Mouse (Mus musculus): ENCODE measurements around the gene Psmb11. TPM values are rescaled to one million over a fixed set of nuclear protein-coding genes. Genes with fewer than 3 reads are reported as not detected.
"Not testable (repeated sequence)": the region's sequence is repeated elsewhere in the genome, so short reads cannot be mapped to it uniquely, and the experiment has no call there.

Psmb11 gene
- polyA plus RNA-seq, 1 experiment from 2014 or later: not detected

GRCm38 (mm10) chr14:54614130-54614529 lies 7.1 kb upstream of the Psmb11 start:
- not testable (repeated sequence) for H3K27me3 ChIP-seq (ENCODE audit: control insufficient read depth, insufficient read depth, low read depth, low read length); H3K4me2 ChIP-seq (ENCODE audit: low read depth, low read length); H3K36me3 ChIP-seq (ENCODE audit: control insufficient read depth, insufficient read depth); H3K4me1 ChIP-seq (ENCODE audit: control insufficient read depth, low read depth, low read length); H3K9ac ChIP-seq (ENCODE audit: low read depth, low read length); H3K4me3 ChIP-seq (ENCODE audit: low read depth, low read length); H3K9me3 ChIP-seq (replicated peaks; ENCODE audit: control insufficient read depth, low read length); H3K27ac ChIP-seq (ENCODE audit: low read length); ATAC-seq (ENCODE audit: low read depth)
- 89% methylated on average over 16 of the region's 16 CpGs for WGBS (ENCODE audit: insufficient replicate concordance)

- H3K36me3 ChIP-seq (ENCODE audit: control insufficient read depth, insufficient read depth): no peaks in the 10 kb centered on the region
- H3K4me3 ChIP-seq (ENCODE audit: low read depth, low read length): no peak overlapping the region
- no peaks in the 10 kb centered on the region for H3K9me3 ChIP-seq (replicated peaks; ENCODE audit: control insufficient read depth, low read length)
- WGBS (ENCODE audit: insufficient replicate concordance): 86% methylated on average over 16 of the region's 16 CpGs
- no peak overlapping the region for H3K9ac ChIP-seq (ENCODE audit: low read depth, low read length)
- no peaks in the 10 kb centered on the region for H3K27me3 ChIP-seq (ENCODE audit: control insufficient read depth, insufficient read depth, low read depth, low read length)
- H3K27ac ChIP-seq (ENCODE audit: low read length): no peak overlapping the region
- 0 out of 2 replicates have a peak overlapping the region, but pooled peaks have one; percentile 50 for H3K4me2 ChIP-seq (ENCODE audit: low read depth, low read length)
- peaks cover 6% of the 10 kb centered on the region for H3K4me1 ChIP-seq (ENCODE audit: control insufficient read depth, low read depth, low read length)
- ATAC-seq (ENCODE audit: low read depth): no peak
Measured at GRCm38 (mm10) chr14:54616226-54616825, 4.9 kb upstream of the Psmb11 start.

GRCm38 (mm10) chr14:54617152-54617896 lies 3.9 kb upstream of the Psmb11 start:
- Histone ChIP-seq H3K9me3 (replicated peaks; ENCODE audit: control insufficient read depth, low read length) (no peaks in the 10 kb centered on the region), H3K4me1 (ENCODE audit: control insufficient read depth, low read depth, low read length) (peaks cover 6% of the 10 kb centered on the region), H3K9ac (ENCODE audit: low read depth, low read length) (peak overlapping the region; percentile 87), H3K4me3 (ENCODE audit: low read depth, low read length) (peak overlapping the region; percentile 82), H3K36me3 (ENCODE audit: control insufficient read depth, insufficient read depth) (no peaks in the 10 kb centered on the region), H3K4me2 (ENCODE audit: low read depth, low read length) (peak overlapping the region; percentile 50), H3K27me3 (ENCODE audit: control insufficient read depth, insufficient read depth, low read depth, low read length) (no peaks in the 10 kb centered on the region), H3K27ac (ENCODE audit: low read length) (peak overlapping the region; percentile 40)
- WGBS (ENCODE audit: insufficient replicate concordance): 2% methylated on average over 36 of the region's 38 CpGs
- peak; percentile 47 for ATAC-seq (ENCODE audit: low read depth)

GRCm38 (mm10) chr14:54617897-54618365 lies 3.3 kb upstream of the Psmb11 start, which contains the start of gene Psmb5:
Psmb5 (minus strand) TSS chr14:54618022.
- WGBS (ENCODE audit: insufficient replicate concordance): 0% methylated on average over 25 of the region's 25 CpGs
- Histone ChIP-seq H3K4me3 (ENCODE audit: low read depth, low read length) (peak within 1 kb of the TSS; percentile 82), H3K4me1 (ENCODE audit: control insufficient read depth, low read depth, low read length) (peaks cover 6% of the 10 kb centered on the region), H3K27me3 (ENCODE audit: control insufficient read depth, insufficient read depth, low read depth, low read length) (no peaks in the 10 kb centered on the region), H3K4me2 (ENCODE audit: low read depth, low read length) (peak within 1 kb of the TSS; percentile 50), H3K9ac (ENCODE audit: low read depth, low read length) (peak within 1 kb of the TSS; percentile 87), H3K36me3 (ENCODE audit: control insufficient read depth, insufficient read depth) (no peaks in the 10 kb centered on the region), H3K9me3 (replicated peaks; ENCODE audit: control insufficient read depth, low read length) (no peaks in the 10 kb centered on the region), H3K27ac (ENCODE audit: low read length) (peak within 1 kb of the TSS; percentile 40)
- peak; percentile 87 for ATAC-seq (ENCODE audit: low read depth)

GRCm38 (mm10) chr14:54623334-54623733 lies 2.1 kb downstream of the Psmb11 start:
- H3K4me1 ChIP-seq (ENCODE audit: control insufficient read depth, low read depth, low read length): peaks cover 6% of the 10 kb centered on the region; the same call in 1 of the 2 replicates
- no peaks in the 10 kb centered on the region for H3K36me3 ChIP-seq (ENCODE audit: control insufficient read depth, insufficient read depth)
- ATAC-seq (ENCODE audit: low read depth): no peak
- no peak overlapping the region for H3K9ac ChIP-seq (ENCODE audit: low read depth, low read length)
- H3K4me3 ChIP-seq (ENCODE audit: low read depth, low read length): no peak overlapping the region
- no peaks in the 10 kb centered on the region for H3K9me3 ChIP-seq (replicated peaks; ENCODE audit: control insufficient read depth, low read length)
- 39% methylated on average over 6 of the region's 6 CpGs for WGBS (ENCODE audit: insufficient replicate concordance)
- no peaks in the 10 kb centered on the region; the same call in 1 of the 2 replicates for H3K27me3 ChIP-seq (ENCODE audit: control insufficient read depth, insufficient read depth, low read depth, low read length)
- H3K27ac ChIP-seq (ENCODE audit: low read length): no peak overlapping the region
- H3K4me2 ChIP-seq (ENCODE audit: low read depth, low read length): no peak overlapping the region

- H3K4me2 ChIP-seq (ENCODE audit: low read depth, low read length): no peak overlapping the region
- peaks cover 6% of the 10 kb centered on the region; the same call in 1 of the 2 replicates for H3K4me1 ChIP-seq (ENCODE audit: control insufficient read depth, low read depth, low read length)
- WGBS (ENCODE audit: insufficient replicate concordance): 76% methylated on average over 10 of the region's 10 CpGs
- no peaks in the 10 kb centered on the region; the same call in 1 of the 2 replicates for H3K27me3 ChIP-seq (ENCODE audit: control insufficient read depth, insufficient read depth, low read depth, low read length)
- no peak for ATAC-seq (ENCODE audit: low read depth)
- H3K9ac ChIP-seq (ENCODE audit: low read depth, low read length): no peak overlapping the region
- H3K36me3 ChIP-seq (ENCODE audit: control insufficient read depth, insufficient read depth): no peaks in the 10 kb centered on the region
- no peaks in the 10 kb centered on the region for H3K9me3 ChIP-seq (replicated peaks; ENCODE audit: control insufficient read depth, low read length)
- no peak overlapping the region for H3K27ac ChIP-seq (ENCODE audit: low read length)
- H3K4me3 ChIP-seq (ENCODE audit: low read depth, low read length): no peak overlapping the region
Measured at GRCm38 (mm10) chr14:54624976-54625375, 3.7 kb downstream of the Psmb11 start.

- no peaks in the 10 kb centered on the region; the same call in 1 of the 2 replicates for H3K27me3 ChIP-seq (ENCODE audit: control insufficient read depth, insufficient read depth, low read depth, low read length)
- no peaks in the 10 kb centered on the region for H3K9me3 ChIP-seq (replicated peaks; ENCODE audit: control insufficient read depth, low read length)
- no peak for ATAC-seq (ENCODE audit: low read depth)
- peaks cover 5% of the 10 kb centered on the region; the same call in 1 of the 2 replicates for H3K4me1 ChIP-seq (ENCODE audit: control insufficient read depth, low read depth, low read length)
- no peak overlapping the region for H3K27ac ChIP-seq (ENCODE audit: low read length)
- no peak overlapping the region for H3K9ac ChIP-seq (ENCODE audit: low read depth, low read length)
- no peak overlapping the region for H3K4me2 ChIP-seq (ENCODE audit: low read depth, low read length)
- no peak overlapping the region for H3K4me3 ChIP-seq (ENCODE audit: low read depth, low read length)
- 53% methylated on average over 5 of the region's 5 CpGs for WGBS (ENCODE audit: insufficient replicate concordance)
- H3K36me3 ChIP-seq (ENCODE audit: control insufficient read depth, insufficient read depth): no peaks in the 10 kb centered on the region
Measured at GRCm38 (mm10) chr14:54628103-54628502, 6.9 kb downstream of the Psmb11 start.

- ATAC-seq (ENCODE audit: low read depth): no peak
- no peaks in the 10 kb centered on the region; the same call in 1 of the 2 replicates for H3K27me3 ChIP-seq (ENCODE audit: control insufficient read depth, insufficient read depth, low read depth, low read length)
- 63% methylated on average over 2 of the region's 2 CpGs for WGBS (ENCODE audit: insufficient replicate concordance)
Measured at GRCm38 (mm10) chr14:54629797-54630196, 8.6 kb downstream of the Psmb11 start.

More at GRCm38 (mm10) chr14:54629797-54630196, 8.6 kb downstream of the Psmb11 start:
- Histone ChIP-seq H3K9ac (ENCODE audit: low read depth, low read length) (no peak overlapping the region), H3K4me1 (ENCODE audit: control insufficient read depth, low read depth, low read length) (no peaks in the 10 kb centered on the region), H3K9me3 (replicated peaks; ENCODE audit: control insufficient read depth, low read length) (no peaks in the 10 kb centered on the region), H3K4me2 (ENCODE audit: low read depth, low read length) (no peak overlapping the region), H3K4me3 (ENCODE audit: low read depth, low read length) (no peak overlapping the region), H3K27ac (ENCODE audit: low read length) (no peak overlapping the region), H3K36me3 (ENCODE audit: control insufficient read depth, insufficient read depth) (no peaks in the 10 kb centered on the region)
